Mouse (Mus musculus): ENCODE measurements around the gene Ptdss2. TPM values are rescaled to one million over a fixed set of nuclear protein-coding genes. Genes with fewer than 3 reads are reported as not detected.
A peak's percentile ranks its signal among the peaks of the same experiment; 100 is the strongest.

The Ptdss2 gene
- polyA plus RNA-seq, 1 experiment: 24.1 TPM

GRCm38 (mm10) chr7:141168518-141168953 is 46.4 kb downstream of the Ptdss2 start:
- TF ChIP-seq CTCF (IDR thresholded peaks at IDR 0.05; ENCODE audit: insufficient read depth, low read length) (no peak), POLR2A (IDR thresholded peaks at IDR 0.05; ENCODE audit: borderline replicate concordance, extremely low read depth, low read depth, low read length) (peak; percentile 63; the same call in 1 of the 2 replicates)
- H3K4me1 ChIP-seq (ENCODE audit: control insufficient read depth, insufficient read depth, low read length): peaks cover 19% of the 10 kb centered on the region
- 7% methylated on average over 22 of the region's 22 CpGs for WGBS
- peak; percentile 68 for DNase-seq
- peak overlapping the region; percentile 78 for H3K4me3 ChIP-seq (replicated peaks; ENCODE audit: extremely low read depth, low read depth, low read length)

- Histone ChIP-seq H3K4me1 (ENCODE audit: control insufficient read depth, insufficient read depth, low read length) (peaks cover 19% of the 10 kb centered on the region), H3K4me3 (replicated peaks; ENCODE audit: extremely low read depth, low read depth, low read length) (no peak overlapping the region)
- 21% methylated on average over 1 of the region's 1 CpGs for WGBS
- peak; percentile 50 for DNase-seq
- TF ChIP-seq POLR2A (IDR thresholded peaks at IDR 0.05; ENCODE audit: borderline replicate concordance, extremely low read depth, low read depth, low read length): no peak
- no peak for TF ChIP-seq CTCF (IDR thresholded peaks at IDR 0.05; ENCODE audit: insufficient read depth, low read length)
These were observed 47.1 kb downstream of the Ptdss2 start for GRCm38 (mm10) chr7:141169300-141169699.

DNA sequence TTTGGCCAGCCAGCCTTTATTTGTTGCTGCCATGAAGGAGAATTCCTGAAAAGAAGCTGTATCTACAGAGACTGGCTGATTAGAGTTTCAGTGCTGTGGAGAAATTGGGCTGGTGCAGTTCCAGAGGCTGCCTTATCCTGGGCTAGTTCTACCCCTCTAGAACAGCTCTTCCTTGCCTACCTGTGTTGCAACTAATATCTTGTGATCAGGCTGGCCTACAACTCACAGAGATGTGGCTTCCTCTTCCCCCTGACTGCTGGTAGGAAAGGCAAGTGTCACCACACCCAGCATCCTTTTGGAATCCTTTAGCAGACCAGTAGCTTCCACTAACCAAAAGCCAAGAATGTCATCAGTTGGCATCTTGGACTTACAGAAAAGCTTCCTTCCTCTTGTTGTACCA is 47.7 kb downstream of the Ptdss2 start:
- TF ChIP-seq CTCF (IDR thresholded peaks at IDR 0.05; ENCODE audit: insufficient read depth, low read length): no peak
- Histone ChIP-seq H3K4me3 (replicated peaks; ENCODE audit: extremely low read depth, low read depth, low read length) (no peak overlapping the region), H3K4me1 (ENCODE audit: control insufficient read depth, insufficient read depth, low read length) (peaks cover 19% of the 10 kb centered on the region)
- no peak for DNase-seq

- H3K4me3 ChIP-seq (replicated peaks; ENCODE audit: extremely low read depth, low read depth, low read length): peak within 1 kb of the TSS; percentile 98
- WGBS: 2% methylated on average over 55 of the region's 55 CpGs
- peaks cover 19% of the 10 kb centered on the region for H3K4me1 ChIP-seq (ENCODE audit: control insufficient read depth, insufficient read depth, low read length)
- TF ChIP-seq CTCF (IDR thresholded peaks at IDR 0.05; ENCODE audit: insufficient read depth, low read length) (no peak), POLR2A (IDR thresholded peaks at IDR 0.05; ENCODE audit: borderline replicate concordance, extremely low read depth, low read depth, low read length) (peak; percentile 78; the same call in 1 of the 2 replicates)
- peak; percentile 90 for DNase-seq
These were observed 50.2 kb downstream of the Ptdss2 start, which contains the start of gene Rnh1 for GRCm38 (mm10) chr7:141172116-141173006. Gene Rnh1 (minus strand): TSS chr7:141172857.

- 62% methylated on average over 5 of the region's 5 CpGs for WGBS
- Histone ChIP-seq H3K4me3 (replicated peaks; ENCODE audit: extremely low read depth, low read depth, low read length) (no peak overlapping the region), H3K4me1 (ENCODE audit: control insufficient read depth, insufficient read depth, low read length) (peaks cover 13% of the 10 kb centered on the region)
- TF ChIP-seq POLR2A (IDR thresholded peaks at IDR 0.05; ENCODE audit: borderline replicate concordance, extremely low read depth, low read depth, low read length) (no peak), CTCF (IDR thresholded peaks at IDR 0.05; ENCODE audit: insufficient read depth, low read length) (no peak)
- no peak for DNase-seq
These were observed 51.2 kb downstream of the Ptdss2 start for GRCm38 (mm10) chr7:141173323-141173850.

GRCm38 (mm10) chr7:141175068-141175467 is 52.9 kb downstream of the Ptdss2 start:
- TF ChIP-seq POLR2A (IDR thresholded peaks at IDR 0.05; ENCODE audit: borderline replicate concordance, extremely low read depth, low read depth, low read length) (no peak), CTCF (IDR thresholded peaks at IDR 0.05; ENCODE audit: insufficient read depth, low read length) (no peak)
- no peak for DNase-seq
- Histone ChIP-seq H3K4me3 (replicated peaks; ENCODE audit: extremely low read depth, low read depth, low read length) (no peak overlapping the region), H3K4me1 (ENCODE audit: control insufficient read depth, insufficient read depth, low read length) (peaks cover 5% of the 10 kb centered on the region; the same call in 1 of the 2 replicates)
- WGBS: 81% methylated on average over 4 of the region's 4 CpGs

DNA sequence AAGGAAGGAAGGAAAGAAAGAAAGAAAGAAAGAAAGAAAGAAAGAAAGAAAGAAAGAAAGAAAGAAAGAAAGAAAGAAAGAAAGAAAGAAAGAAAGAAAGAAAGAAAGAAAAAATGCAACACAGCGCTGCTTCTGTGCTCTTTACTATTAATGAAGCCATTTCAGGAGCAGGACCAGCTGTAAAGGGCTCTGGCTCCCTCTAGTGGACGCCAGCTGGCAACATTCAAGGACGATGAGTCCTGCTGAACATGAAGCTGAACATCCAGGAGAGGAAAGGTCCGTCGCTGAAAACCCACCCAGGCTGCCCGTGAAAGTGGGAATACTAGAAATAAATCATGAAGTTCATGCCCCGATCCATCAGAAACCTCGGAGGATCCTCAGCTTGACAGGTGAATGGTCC is 54.0 kb downstream of the Ptdss2 start:
- TF ChIP-seq CTCF (IDR thresholded peaks at IDR 0.05; ENCODE audit: insufficient read depth, low read length) (peak; percentile 99), POLR2A (IDR thresholded peaks at IDR 0.05; ENCODE audit: borderline replicate concordance, extremely low read depth, low read depth, low read length) (no peak)
- H3K4me1 ChIP-seq (ENCODE audit: control insufficient read depth, insufficient read depth, low read length): peaks cover 3% of the 10 kb centered on the region; the same call in 1 of the 2 replicates
- WGBS: 2% methylated on average over 8 of the region's 8 CpGs
- H3K4me3 ChIP-seq (replicated peaks; ENCODE audit: extremely low read depth, low read depth, low read length): no peak overlapping the region
- peak; percentile 77 for DNase-seq

DNA sequence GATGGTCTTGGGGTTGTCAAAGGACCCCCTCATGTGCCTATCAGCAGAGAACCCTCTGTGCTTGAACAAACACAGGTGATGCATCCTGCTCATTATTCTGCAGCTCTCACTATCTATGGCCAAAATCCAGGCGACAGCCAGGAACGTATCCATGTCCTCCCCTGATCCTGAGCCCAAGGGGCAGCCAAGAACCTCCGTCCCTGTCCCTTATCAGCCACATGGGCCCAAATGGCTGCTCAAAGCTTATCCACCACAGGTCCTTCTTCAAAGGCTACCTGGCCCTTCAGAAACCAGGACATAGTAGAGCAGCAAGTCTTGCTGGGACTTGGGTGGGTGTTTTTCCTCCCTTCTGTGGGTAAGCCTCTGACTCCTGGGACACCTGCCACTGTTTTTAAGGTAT is 66.0 kb downstream of the Ptdss2 start:
- WGBS: 72% methylated on average over 3 of the region's 3 CpGs
- peaks cover 10% of the 10 kb centered on the region for H3K4me1 ChIP-seq (ENCODE audit: control insufficient read depth, insufficient read depth, low read length)
- no peak overlapping the region for H3K4me3 ChIP-seq (replicated peaks; ENCODE audit: extremely low read depth, low read depth, low read length)
- DNase-seq: no peak
- TF ChIP-seq CTCF (IDR thresholded peaks at IDR 0.05; ENCODE audit: insufficient read depth, low read length) (no peak), POLR2A (IDR thresholded peaks at IDR 0.05; ENCODE audit: borderline replicate concordance, extremely low read depth, low read depth, low read length) (no peak)

GRCm38 (mm10) chr7:141188733-141189132 is 66.6 kb downstream of the Ptdss2 start:
- Histone ChIP-seq H3K4me1 (ENCODE audit: control insufficient read depth, insufficient read depth, low read length) (peaks cover 10% of the 10 kb centered on the region), H3K4me3 (replicated peaks; ENCODE audit: extremely low read depth, low read depth, low read length) (no peak overlapping the region)
- TF ChIP-seq POLR2A (IDR thresholded peaks at IDR 0.05; ENCODE audit: borderline replicate concordance, extremely low read depth, low read depth, low read length) (no peak), CTCF (IDR thresholded peaks at IDR 0.05; ENCODE audit: insufficient read depth, low read length) (no peak)
- no peak for DNase-seq
- WGBS: 87% methylated on average over 3 of the region's 3 CpGs

Measured in lung, adult 2 months (tissue).